Comparison of ENCODE assay signal across 14 mouse cellular contexts in genomic region chr19:4299126-4299525, GRCm38 (mm10). TPM values are rescaled to one million over a fixed set of nuclear protein-coding genes. Genes with fewer than 3 reads are reported as not detected.
DNase-seq lines count a peak whose midpoint lies in the region; ATAC-seq and TF ChIP-seq lines count a peak whose summit lies in the region.
"Had no signal": no experiment of that assay in that cellular context is flagged by ENCODE, and none has a peak within 500 bp of the region (broad histone marks: within the 10 kb centered on the region; RNA-seq: fewer than 3 reads in every experiment).

No protein-coding gene starts in this region.

- no peaks in the 10 kb centered on the region for H3K36me3 ChIP-seq in heart, embryonic 16.5 days (ENCODE audit: control insufficient read depth, insufficient read depth)
- H3K36me3 ChIP-seq in spleen, adult 2 months (ENCODE audit: control insufficient read depth, insufficient read depth, low read length), result peaks cover 11% of the 10 kb centered on the region
- H3K36me3 ChIP-seq in liver, embryonic 13.5 days, result peaks cover 21% of the 10 kb centered on the region
- H3K36me3 ChIP-seq in forebrain, embryonic 15.5 days, result no peaks in the 10 kb centered on the region
- H3K36me3 ChIP-seq in kidney, adult 2 months (ENCODE audit: control insufficient read depth, insufficient read depth, low read length), result no peaks in the 10 kb centered on the region

- H3K4me2 ChIP-seq in heart, embryonic 16.5 days (ENCODE audit: low read depth, low read length), result no peak overlapping the region
- 0 out of 2 replicates have a peak overlapping the region, but pooled peaks have one; percentile 15 for H3K4me2 ChIP-seq in liver, embryonic 13.5 days
- no peak overlapping the region for H3K4me2 ChIP-seq in forebrain, embryonic 15.5 days (replicated peaks)
- H3K4me2 ChIP-seq: heart, embryonic 13.5 days; hindbrain, embryonic 13.5 days; midbrain, embryonic 13.5 days had no signal

- peak overlapping the region; percentile 85 for H3K27ac ChIP-seq in heart, embryonic 16.5 days (ENCODE audit: low read length)
- H3K27ac ChIP-seq in spleen, adult 2 months (ENCODE audit: insufficient read depth, low read length), result peak overlapping the region; percentile 94
- H3K27ac ChIP-seq in liver, embryonic 13.5 days, result peak overlapping the region; percentile 74
- H3K27ac ChIP-seq in forebrain, embryonic 15.5 days (replicated peaks), result no peak overlapping the region
- H3K27ac ChIP-seq in kidney, adult 2 months (ENCODE audit: insufficient read depth, low read depth, low read length), result no peak overlapping the region
- H3K27ac ChIP-seq: hindbrain, embryonic 13.5 days; midbrain, embryonic 13.5 days had no signal

- TF ChIP-seq CTCF in spleen, adult 2 months (IDR thresholded peaks at IDR 0.05; ENCODE audit: extremely low read depth, insufficient read depth, insufficient read length, insufficient replicate concordance), result no peak
- TF ChIP-seq CTCF in kidney, adult 2 months (conservative IDR thresholded peaks at IDR 0.05; ENCODE audit: insufficient read depth, insufficient read length, low read depth, low read length), result no peak

- 90% methylated on average over 7 of the region's 7 CpGs for WGBS in heart, embryonic 16.5 days
- WGBS in spleen, adult 2 months, result 40% methylated on average over 7 of the region's 7 CpGs
- 80% methylated on average over 7 of the region's 7 CpGs for WGBS in liver, embryonic 13.5 days (ENCODE audit: insufficient replicate concordance)
- WGBS in forebrain, embryonic 15.5 days, result 92% methylated on average over 7 of the region's 7 CpGs
- 92% methylated on average over 7 of the region's 7 CpGs for WGBS in kidney, adult 2 months

- no peaks in the 10 kb centered on the region for H3K9me3 ChIP-seq in heart, embryonic 16.5 days (replicated peaks; ENCODE audit: control insufficient read depth, low read length)
- no peaks in the 10 kb centered on the region for H3K9me3 ChIP-seq in liver, embryonic 13.5 days (replicated peaks)
- H3K9me3 ChIP-seq in forebrain, embryonic 15.5 days, result no peaks in the 10 kb centered on the region
- H3K9me3 ChIP-seq: heart, embryonic 13.5 days; hindbrain, embryonic 13.5 days; midbrain, embryonic 13.5 days had no signal

- no peak overlapping the region for H3K9ac ChIP-seq in heart, embryonic 16.5 days (ENCODE audit: low read length)
- H3K9ac ChIP-seq in liver, embryonic 13.5 days, result no peak overlapping the region
- H3K9ac ChIP-seq in forebrain, embryonic 15.5 days (replicated peaks), result no peak overlapping the region
- H3K9ac ChIP-seq: heart, embryonic 13.5 days; hindbrain, embryonic 13.5 days had no signal

- H3K4me1 ChIP-seq in heart, embryonic 16.5 days (ENCODE audit: control insufficient read depth, insufficient read depth, low read length), result peaks cover 44% of the 10 kb centered on the region
- H3K4me1 ChIP-seq in spleen, adult 2 months (ENCODE audit: control insufficient read depth, insufficient read depth, insufficient read length), result peaks cover 75% of the 10 kb centered on the region; the same call in 1 of the 2 replicates
- H3K4me1 ChIP-seq in liver, embryonic 13.5 days (replicated peaks), result peaks cover 99% of the 10 kb centered on the region
- H3K4me1 ChIP-seq in forebrain, embryonic 15.5 days, result peaks cover 43% of the 10 kb centered on the region
- H3K4me1 ChIP-seq in kidney, adult 2 months (ENCODE audit: control insufficient read depth, insufficient read depth, low read length), result peaks cover 42% of the 10 kb centered on the region

- intact Hi-C loops in heart, postnatal 14 days (cut with DNase I), result no loop called here

- no peak for ATAC-seq in heart, embryonic 16.5 days (replicated peaks; ENCODE audit: extremely low read depth, insufficient read depth, low FRiP score)
- ATAC-seq in liver, embryonic 13.5 days (ENCODE audit: low read depth), result no peak
- ATAC-seq in forebrain, embryonic 15.5 days (replicated peaks), result no peak
- ATAC-seq: midbrain, embryonic 13.5 days had no signal

- DNase-seq in heart, postnatal 14 days, result no peak
- DNase-seq in spleen, adult 2 months (ENCODE audit: low read depth in 1 of 2, low spot score in 2 of 2), result no peak
- no peak for DNase-seq in spleen, postnatal 14 days (ENCODE audit: low spot score in 2 of 2)
- DNase-seq in liver, embryonic 13.5 days, result no peak
- no peak for DNase-seq in kidney, adult 2 months
- DNase-seq: embryo, embryonic 11 days; gastrocnemius, postnatal 25 days; lung, postnatal 14 days had no signal

- no peak overlapping the region for H3K4me3 ChIP-seq in heart, embryonic 16.5 days (ENCODE audit: low read length)
- 0 out of 2 replicates have a peak overlapping the region, but pooled peaks have one; percentile 2 for H3K4me3 ChIP-seq in spleen, adult 2 months (ENCODE audit: extremely low read depth, insufficient read depth, insufficient read length)
- H3K4me3 ChIP-seq in liver, embryonic 13.5 days (replicated peaks), result no peak overlapping the region
- H3K4me3 ChIP-seq in forebrain, embryonic 15.5 days, result no peak overlapping the region
- no peak overlapping the region for H3K4me3 ChIP-seq in kidney, adult 2 months (ENCODE audit: insufficient read depth, low read depth, low read length)
- H3K4me3 ChIP-seq: erythroblast, embryonic 14.5 days; heart, embryonic 13.5 days; hindbrain, embryonic 13.5 days; midbrain, embryonic 13.5 days had no signal

- no peaks in the 10 kb centered on the region for H3K27me3 ChIP-seq in heart, embryonic 16.5 days (ENCODE audit: control insufficient read depth, insufficient read depth, low read length)
- H3K27me3 ChIP-seq in spleen, adult 2 months (ENCODE audit: control insufficient read depth, insufficient read depth, low read length), result no peaks in the 10 kb centered on the region
- H3K27me3 ChIP-seq in liver, embryonic 13.5 days, result no peaks in the 10 kb centered on the region
- H3K27me3 ChIP-seq in forebrain, embryonic 15.5 days, result no peaks in the 10 kb centered on the region
- no peaks in the 10 kb centered on the region for H3K27me3 ChIP-seq in kidney, adult 2 months (replicated peaks; ENCODE audit: control insufficient read depth, insufficient read depth, low read length)
- H3K27me3 ChIP-seq: heart, embryonic 13.5 days; hindbrain, embryonic 13.5 days; midbrain, embryonic 13.5 days had no signal

- TF ChIP-seq POLR2A in spleen, adult 2 months (IDR thresholded peaks at IDR 0.05; ENCODE audit: low read depth, low read length), result no peak
- no peak for TF ChIP-seq POLR2A in kidney, adult 2 months (IDR thresholded peaks at IDR 0.05; ENCODE audit: low read depth, low read length)

RNA-seq across cellular contexts. Expression of gene Grk2, which starts 6.9 kb away (rescaled TPM):
- polyA plus RNA-seq in heart, embryonic 16.5 days (2015; fragmentation: Nextera tagmentation; extraction: Ambion mirVana), result 11.8 and 15.5 TPM in 2 replicates
- total RNA-seq in heart, postnatal 14 days (2021), result 10 to 100 TPM; 54.1 to 59.4 TPM
- 301 and 394 TPM in 2 replicates for polyA plus RNA-seq in spleen, adult 2 months (2012; rRNA removed)
- 10.1 and 10.3 TPM in 2 replicates for polyA plus RNA-seq in liver, embryonic 13.5 days (2015; fragmentation: Nextera tagmentation; extraction: Ambion mirVana)
- polyA plus RNA-seq in forebrain, embryonic 15.5 days (2015; fragmentation: Nextera tagmentation; extraction: Ambion mirVana), result 20.5 and 24.9 TPM in 2 replicates
- 56.7 and 60.3 TPM in 2 replicates for polyA plus RNA-seq in kidney, adult 2 months (2012; rRNA removed)

RNA-seq across cellular contexts. Expression of gene Ankrd13d, which starts 16.2 kb away (rescaled TPM):
- 1.4 and 2.4 TPM in 2 replicates for polyA plus RNA-seq in heart, embryonic 16.5 days (2015; fragmentation: Nextera tagmentation; extraction: Ambion mirVana)
- total RNA-seq in heart, postnatal 14 days (2021), result 1 to 10 TPM; 1.0 to 1.4 TPM
- 16.1 and 17.7 TPM in 2 replicates for polyA plus RNA-seq in spleen, adult 2 months (2012; rRNA removed)
- 0.57 and 0.74 TPM in 2 replicates for polyA plus RNA-seq in liver, embryonic 13.5 days (2015; fragmentation: Nextera tagmentation; extraction: Ambion mirVana)
- polyA plus RNA-seq in forebrain, embryonic 15.5 days (2015; fragmentation: Nextera tagmentation; extraction: Ambion mirVana), result 25.1 and 26.2 TPM in 2 replicates
- 4.2 and 5.1 TPM in 2 replicates for polyA plus RNA-seq in kidney, adult 2 months (2012; rRNA removed)

RNA-seq across cellular contexts. Expression of gene Ssh3, which starts 30.1 kb away (rescaled TPM):
- polyA plus RNA-seq in heart, embryonic 16.5 days (2015; fragmentation: Nextera tagmentation; extraction: Ambion mirVana), result 8.3 and 11.6 TPM in 2 replicates
- 1 to 10 TPM; 7.2 to 9.9 TPM for total RNA-seq in heart, postnatal 14 days (2021)
- 43.3 and 51.1 TPM in 2 replicates for polyA plus RNA-seq in spleen, adult 2 months (2012; rRNA removed)
- 1.3 and 1.7 TPM in 2 replicates for polyA plus RNA-seq in liver, embryonic 13.5 days (2015; fragmentation: Nextera tagmentation; extraction: Ambion mirVana)
- 5.2 and 6.7 TPM in 2 replicates for polyA plus RNA-seq in forebrain, embryonic 15.5 days (2015; fragmentation: Nextera tagmentation; extraction: Ambion mirVana)
- polyA plus RNA-seq in kidney, adult 2 months (2012; rRNA removed), result 39.0 and 61.4 TPM in 2 replicates

Comparison
In these comparisons a context has a peak if more than half of its experiments do, and no peak if none do; other contexts are left out.
1. H3K27ac ChIP-seq: peak in heart, embryonic 16.5 days (single experiment), spleen, adult 2 months (single experiment) and liver, embryonic 13.5 days (single experiment); none in forebrain, embryonic 15.5 days (single experiment) and kidney, adult 2 months (single experiment).